Mouse (Mus musculus): Measurements from ENCODE around the gene Cdkn2aipnl. TPM values are rescaled to one million over a fixed set of nuclear protein-coding genes. Genes with fewer than 3 reads are reported as not detected.

Cdkn2aipnl gene
- polyA plus RNA-seq, 1 experiment = 35.2 TPM

DNA sequence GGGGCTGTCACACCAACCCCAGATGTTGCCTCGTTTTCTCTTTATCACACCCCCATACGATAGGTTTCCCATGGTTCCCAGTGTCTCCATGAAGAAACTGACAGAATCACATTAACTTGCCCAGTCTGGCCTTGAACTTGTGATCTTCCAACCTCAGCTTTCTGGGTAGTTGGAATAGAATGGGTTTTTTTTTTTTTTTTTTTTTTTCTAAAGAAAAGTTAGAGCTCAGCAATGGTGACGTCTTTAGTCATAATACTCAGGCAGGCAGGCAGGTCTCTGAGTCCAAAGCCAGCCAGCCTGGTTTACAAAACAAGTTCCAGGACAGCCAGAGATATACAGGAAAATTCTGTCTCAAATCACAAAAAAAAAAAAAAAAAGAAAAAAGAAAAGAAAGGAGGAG is 23.2 kb upstream of the Cdkn2aipnl start:
- Histone ChIP-seq H3K4me3 (ENCODE audit: insufficient read depth, low read length) (no peak overlapping the region), H3K4me1 (ENCODE audit: control insufficient read depth, insufficient read depth, low read length) (peaks cover 12% of the 10 kb centered on the region), H3K27ac (ENCODE audit: insufficient read depth, low read length) (no peak overlapping the region)
- TF ChIP-seq POLR2A (IDR thresholded peaks at IDR 0.05; ENCODE audit: extremely low read depth, insufficient read depth, low read length) = no peak
- TF ChIP-seq CTCF (IDR thresholded peaks at IDR 0.05; ENCODE audit: extremely low read depth, insufficient read depth, low read length) = no peak

DNA sequence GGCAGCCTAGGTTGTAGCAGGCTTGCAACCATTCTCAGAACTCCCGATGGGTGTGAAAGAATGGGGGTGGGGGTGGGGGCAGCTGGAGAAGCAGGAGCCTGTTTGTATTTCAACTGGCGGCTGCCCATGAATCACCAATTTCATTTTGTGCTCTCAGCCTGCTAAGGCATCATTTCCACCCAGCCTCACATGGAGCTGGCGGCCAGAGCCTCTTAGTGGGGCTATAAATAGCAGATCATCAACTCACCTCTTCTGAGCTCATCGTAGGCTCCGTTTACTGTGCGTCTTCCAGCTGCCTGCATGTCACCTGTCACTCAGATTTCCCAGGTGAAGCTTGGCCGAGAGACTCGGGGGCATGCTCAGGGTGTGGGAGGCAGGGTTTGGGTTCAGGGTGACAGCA is 21.9 kb upstream of the Cdkn2aipnl start:
- H3K27ac ChIP-seq (ENCODE audit: insufficient read depth, low read length) = peak overlapping the region; percentile 39; the same call in 1 of the 2 replicates
- H3K4me3 ChIP-seq (ENCODE audit: insufficient read depth, low read length) = no peak overlapping the region
- no peak for TF ChIP-seq CTCF (IDR thresholded peaks at IDR 0.05; ENCODE audit: extremely low read depth, insufficient read depth, low read length)
- TF ChIP-seq POLR2A (IDR thresholded peaks at IDR 0.05; ENCODE audit: extremely low read depth, insufficient read depth, low read length) = 0 out of 2 replicates have a peak, but pooled peaks have one; percentile 5
- peaks cover 12% of the 10 kb centered on the region for H3K4me1 ChIP-seq (ENCODE audit: control insufficient read depth, insufficient read depth, low read length)

- Histone ChIP-seq H3K27ac (ENCODE audit: insufficient read depth, low read length) (0 out of 2 replicates have a peak overlapping the region, but pooled peaks have one; percentile 39), H3K4me1 (ENCODE audit: control insufficient read depth, insufficient read depth, low read length) (peaks cover 12% of the 10 kb centered on the region), H3K4me3 (ENCODE audit: insufficient read depth, low read length) (no peak overlapping the region)
- no peak for TF ChIP-seq POLR2A (IDR thresholded peaks at IDR 0.05; ENCODE audit: extremely low read depth, insufficient read depth, low read length)
- TF ChIP-seq CTCF (IDR thresholded peaks at IDR 0.05; ENCODE audit: extremely low read depth, insufficient read depth, low read length) = no peak
Measured at GRCm38 (mm10) chr11:51946144-51946543, 21.3 kb upstream of the Cdkn2aipnl start.

GRCm38 (mm10) chr11:51949155-51949840 is 18.2 kb upstream of the Cdkn2aipnl start:
- no peak overlapping the region for H3K4me3 ChIP-seq (ENCODE audit: insufficient read depth, low read length)
- no peak for TF ChIP-seq POLR2A (IDR thresholded peaks at IDR 0.05; ENCODE audit: extremely low read depth, insufficient read depth, low read length)
- TF ChIP-seq CTCF (IDR thresholded peaks at IDR 0.05; ENCODE audit: extremely low read depth, insufficient read depth, low read length) = no peak
- no peak overlapping the region for H3K27ac ChIP-seq (ENCODE audit: insufficient read depth, low read length)
- peaks cover 12% of the 10 kb centered on the region for H3K4me1 ChIP-seq (ENCODE audit: control insufficient read depth, insufficient read depth, low read length)

GRCm38 (mm10) chr11:51949919-51950318 is 17.5 kb upstream of the Cdkn2aipnl start:
- Histone ChIP-seq H3K27ac (ENCODE audit: insufficient read depth, low read length) (no peak overlapping the region), H3K4me1 (ENCODE audit: control insufficient read depth, insufficient read depth, low read length) (peaks cover 12% of the 10 kb centered on the region), H3K4me3 (ENCODE audit: insufficient read depth, low read length) (no peak overlapping the region)
- TF ChIP-seq CTCF (IDR thresholded peaks at IDR 0.05; ENCODE audit: extremely low read depth, insufficient read depth, low read length) = no peak
- TF ChIP-seq POLR2A (IDR thresholded peaks at IDR 0.05; ENCODE audit: extremely low read depth, insufficient read depth, low read length) = no peak

- Histone ChIP-seq H3K4me1 (ENCODE audit: control insufficient read depth, insufficient read depth, low read length) (no peaks in the 10 kb centered on the region), H3K27ac (ENCODE audit: insufficient read depth, low read length) (no peak overlapping the region), H3K4me3 (ENCODE audit: insufficient read depth, low read length) (no peak overlapping the region)
- TF ChIP-seq POLR2A (IDR thresholded peaks at IDR 0.05; ENCODE audit: extremely low read depth, insufficient read depth, low read length) (no peak), CTCF (IDR thresholded peaks at IDR 0.05; ENCODE audit: extremely low read depth, insufficient read depth, low read length) (no peak)
Measured at GRCm38 (mm10) chr11:51951861-51952420, 15.5 kb upstream of the Cdkn2aipnl start.

GRCm38 (mm10) chr11:51956112-51956511 is 11.3 kb upstream of the Cdkn2aipnl start:
- H3K4me3 ChIP-seq (ENCODE audit: insufficient read depth, low read length) = no peak overlapping the region
- H3K4me1 ChIP-seq (ENCODE audit: control insufficient read depth, insufficient read depth, low read length) = no peaks in the 10 kb centered on the region
- H3K27ac ChIP-seq (ENCODE audit: insufficient read depth, low read length) = no peak overlapping the region
- TF ChIP-seq CTCF (IDR thresholded peaks at IDR 0.05; ENCODE audit: extremely low read depth, insufficient read depth, low read length) (no peak), POLR2A (IDR thresholded peaks at IDR 0.05; ENCODE audit: extremely low read depth, insufficient read depth, low read length) (no peak)

- no peak overlapping the region for H3K27ac ChIP-seq (ENCODE audit: insufficient read depth, low read length)
- TF ChIP-seq POLR2A (IDR thresholded peaks at IDR 0.05; ENCODE audit: extremely low read depth, insufficient read depth, low read length) (no peak), CTCF (IDR thresholded peaks at IDR 0.05; ENCODE audit: extremely low read depth, insufficient read depth, low read length) (no peak)
- H3K4me3 ChIP-seq (ENCODE audit: insufficient read depth, low read length) = no peak overlapping the region
- H3K4me1 ChIP-seq (ENCODE audit: control insufficient read depth, insufficient read depth, low read length) = no peaks in the 10 kb centered on the region
Measured at GRCm38 (mm10) chr11:51957760-51958159, 9.7 kb upstream of the Cdkn2aipnl start.

DNA sequence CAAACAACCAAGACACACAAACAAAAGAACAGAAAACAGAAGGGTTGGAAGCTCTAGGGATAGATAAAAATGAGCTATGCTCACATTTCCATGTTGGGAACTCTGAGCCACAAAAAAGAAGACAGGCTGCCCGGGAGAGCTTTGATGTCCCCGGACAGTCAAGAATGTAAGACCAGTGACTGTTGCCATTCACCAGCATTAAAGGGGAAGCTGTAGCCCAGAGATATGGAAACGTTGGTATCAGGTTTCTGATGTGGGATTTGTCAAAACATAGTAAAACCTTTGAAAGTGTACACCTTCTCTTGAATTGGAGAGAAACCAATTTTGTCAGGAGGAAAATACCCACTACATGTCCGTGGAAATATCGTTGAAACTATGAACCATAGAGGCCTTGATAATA is 8.0 kb upstream of the Cdkn2aipnl start:
- no peaks in the 10 kb centered on the region for H3K4me1 ChIP-seq (ENCODE audit: control insufficient read depth, insufficient read depth, low read length)
- no peak for TF ChIP-seq POLR2A (IDR thresholded peaks at IDR 0.05; ENCODE audit: extremely low read depth, insufficient read depth, low read length)
- TF ChIP-seq CTCF (IDR thresholded peaks at IDR 0.05; ENCODE audit: extremely low read depth, insufficient read depth, low read length) = no peak
- no peak overlapping the region for H3K4me3 ChIP-seq (ENCODE audit: insufficient read depth, low read length)
- H3K27ac ChIP-seq (ENCODE audit: insufficient read depth, low read length) = no peak overlapping the region

GRCm38 (mm10) chr11:51960061-51960460 is 7.4 kb upstream of the Cdkn2aipnl start:
- no peaks in the 10 kb centered on the region for H3K4me1 ChIP-seq (ENCODE audit: control insufficient read depth, insufficient read depth, low read length)
- H3K4me3 ChIP-seq (ENCODE audit: insufficient read depth, low read length) = no peak overlapping the region
- TF ChIP-seq CTCF (IDR thresholded peaks at IDR 0.05; ENCODE audit: extremely low read depth, insufficient read depth, low read length) (no peak), POLR2A (IDR thresholded peaks at IDR 0.05; ENCODE audit: extremely low read depth, insufficient read depth, low read length) (no peak)
- H3K27ac ChIP-seq (ENCODE audit: insufficient read depth, low read length) = no peak overlapping the region
